Mouse (Mus musculus) megakaryocyte, embryonic 14.5 days (primary cell): ENCODE results near the gene Lyz1.

Experiments
- FLI1 ChIP-seq: IDR thresholded peaks from 2 replicates; pipeline ENCODE4 v1.6.1; 2012; ENCODE audit warnings: low read length, inconsistent platforms, mixed read lengths
- GATA1 ChIP-seq: IDR thresholded peaks from 3 replicates; pipeline ENCODE4 v1.6.1; 2012; ENCODE audit warnings: mixed read lengths, low read length, inconsistent platforms, borderline replicate concordance

- no peak for TF ChIP-seq GATA1
- TF ChIP-seq FLI1, result no peak
These were observed 8.6 kb downstream of the Lyz1 start for GRCm38 (mm10) chr10:117283871-117284577.
